Mouse (Mus musculus): Measurements from ENCODE around the gene Ephb1.
A peak's percentile ranks its signal among the peaks of the same experiment; 100 is the strongest.

Ephb1 gene

GRCm38 (mm10) chr9:101986910-101987309, 367.6 kb downstream of the Ephb1 start:
- no peak for DNase-seq (ENCODE audit: low read depth)

GRCm38 (mm10) chr9:101982378-101982777, 372.1 kb downstream of the Ephb1 start:
- DNase-seq (ENCODE audit: low read depth), result no peak

- DNase-seq (ENCODE audit: low read depth), result no peak
Observed at GRCm38 (mm10) chr9:101981161-101981560, 373.3 kb downstream of the Ephb1 start.

- DNase-seq (ENCODE audit: low read depth), result no peak
Observed at GRCm38 (mm10) chr9:101976884-101977465, 377.5 kb downstream of the Ephb1 start.

- no peak for DNase-seq (ENCODE audit: low read depth)
Observed at GRCm38 (mm10) chr9:101972314-101972713, 382.2 kb downstream of the Ephb1 start.

- DNase-seq (ENCODE audit: low read depth), result no peak
Observed at GRCm38 (mm10) chr9:101971806-101972205, 382.7 kb downstream of the Ephb1 start.

- DNase-seq (ENCODE audit: low read depth), result no peak
Observed at GRCm38 (mm10) chr9:101956228-101956627, 398.3 kb downstream of the Ephb1 start.

GRCm38 (mm10) chr9:101954529-101954928, 400.0 kb downstream of the Ephb1 start:
- no peak for DNase-seq (ENCODE audit: low read depth)

- no peak for DNase-seq (ENCODE audit: low read depth)
Observed at GRCm38 (mm10) chr9:101950101-101950500, 404.4 kb downstream of the Ephb1 start.

- no peak for DNase-seq (ENCODE audit: low read depth)
Observed at GRCm38 (mm10) chr9:101945814-101946213, 408.7 kb downstream of the Ephb1 start.

- no peak for DNase-seq (ENCODE audit: low read depth)
Observed at GRCm38 (mm10) chr9:101945326-101945725, 409.2 kb downstream of the Ephb1 start.

- no peak for DNase-seq (ENCODE audit: low read depth)
Observed at GRCm38 (mm10) chr9:101942058-101942669, 412.3 kb downstream of the Ephb1 start.

- no peak for DNase-seq (ENCODE audit: low read depth)
Observed at GRCm38 (mm10) chr9:101940182-101940581, 414.3 kb downstream of the Ephb1 start.

GRCm38 (mm10) chr9:101939006-101939405, 415.5 kb downstream of the Ephb1 start:
- DNase-seq (ENCODE audit: low read depth), result no peak

- DNase-seq (ENCODE audit: low read depth), result no peak
Observed at GRCm38 (mm10) chr9:101938066-101938465, 416.4 kb downstream of the Ephb1 start.

GRCm38 (mm10) chr9:101934887-101935286, 419.6 kb downstream of the Ephb1 start:
- DNase-seq (ENCODE audit: low read depth), result no peak

GRCm38 (mm10) chr9:101933946-101934573, 420.4 kb downstream of the Ephb1 start:
- no peak for DNase-seq (ENCODE audit: low read depth)

- DNase-seq (ENCODE audit: low read depth), result no peak
Observed at GRCm38 (mm10) chr9:101924829-101925228, 429.7 kb downstream of the Ephb1 start.

- DNase-seq (ENCODE audit: low read depth), result no peak
Observed at GRCm38 (mm10) chr9:101922846-101923245, 431.6 kb downstream of the Ephb1 start.

GRCm38 (mm10) chr9:101919324-101919723, 435.2 kb downstream of the Ephb1 start:
- DNase-seq (ENCODE audit: low read depth), result no peak

GRCm38 (mm10) chr9:101918771-101919170, 435.7 kb downstream of the Ephb1 start:
- DNase-seq (ENCODE audit: low read depth), result no peak

- no peak for DNase-seq (ENCODE audit: low read depth)
Observed at GRCm38 (mm10) chr9:101915082-101915481, 439.4 kb downstream of the Ephb1 start.

- peak; percentile 3 for DNase-seq (ENCODE audit: low read depth)
Observed at GRCm38 (mm10) chr9:101911176-101911866, 443.2 kb downstream of the Ephb1 start.

All from NIH3T3 (cell line).